Mouse (Mus musculus): ENCODE results near the gene Snd1. TPM values are rescaled to one million over a fixed set of nuclear protein-coding genes. Genes with fewer than 3 reads are reported as not detected.

The Snd1 gene
- total and polyA plus RNA-seq, 3 experiments: 83.7 to 377 (median 210) TPM

- peaks cover 0 to 36% of the 10 kb centered on the region in 2 experiments; a peak in 2 of 4 replicates for H3K4me1 ChIP-seq (ENCODE audit: control insufficient read depth in 1 of 2, insufficient read depth in 2 of 2)
- TF ChIP-seq POLR2AphosphoS2 (IDR thresholded peaks at IDR 0.05; ENCODE audit: low read depth, low read length) (no peak), USF2 (conservative IDR thresholded peaks at IDR 0.05; ENCODE audit: low read depth, low read length) (no peak), CHD2 (IDR thresholded peaks at IDR 0.05; ENCODE audit: low read length) (no peak), SIN3A (IDR thresholded peaks at IDR 0.05; ENCODE audit: low read length) (no peak), ZMIZ1 (IDR thresholded peaks at IDR 0.05; ENCODE audit: low read depth, low read length) (no peak), POLR2A (IDR thresholded peaks at IDR 0.05; ENCODE audit: low read depth, low read length) (no peak), ETS1 (conservative IDR thresholded peaks at IDR 0.05; ENCODE audit: low read depth, low read length) (no peak), MAFK (IDR thresholded peaks at IDR 0.05; ENCODE audit: insufficient replicate concordance, low read length) (no peak), MAX (IDR thresholded peaks at IDR 0.05; ENCODE audit: low read length) (no peak)
- H3K4me2 ChIP-seq (ENCODE audit: insufficient read depth, low read depth, poor library complexity, severe bottlenecking): no peak overlapping the region
Observed at GRCm38 (mm10) chr6:28615966-28616365, 141.0 kb downstream of the Snd1 start.

DNA sequence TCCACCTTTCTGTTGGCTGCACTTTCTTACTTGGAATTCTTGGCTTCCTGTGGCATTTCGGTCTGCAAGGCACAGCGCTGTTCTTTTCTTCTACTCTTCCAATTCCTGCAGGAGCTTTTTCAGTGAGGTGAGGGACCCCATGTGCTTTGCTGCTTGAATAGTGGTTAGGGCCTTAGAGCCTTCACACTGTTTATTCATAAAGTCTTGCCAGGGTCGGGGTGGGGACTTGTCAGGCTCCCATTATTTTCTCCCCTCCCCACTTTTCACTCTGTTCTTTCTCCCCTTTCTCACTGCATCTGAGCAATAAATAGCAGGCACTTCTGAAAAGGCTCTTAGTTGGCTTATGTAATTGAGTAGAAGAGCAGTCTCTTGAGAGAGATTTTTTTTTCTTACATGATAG is 143.4 kb downstream of the Snd1 start:
- TF ChIP-seq NRF1 (IDR thresholded peaks at IDR 0.05; ENCODE audit: low read depth, low read length): no peak
- TF ChIP-seq SIN3A (IDR thresholded peaks at IDR 0.05; ENCODE audit: low read length): no peak
- no peak for TF ChIP-seq JUN (IDR thresholded peaks at IDR 0.05; ENCODE audit: insufficient read depth, low read depth, low read length)
- TF ChIP-seq MYC (IDR thresholded peaks at IDR 0.05; ENCODE audit: low read depth, low read length): no peak
- H3K9ac ChIP-seq (ENCODE audit: insufficient read depth, low read depth): no peak overlapping the region
- H3K36me3 ChIP-seq (replicated peaks in 1 of 2; ENCODE audit: control insufficient read depth in 1 of 2, insufficient read depth in 1 of 2, low read length in 1 of 2): peaks cover 10 to 65% of the 10 kb centered on the region in 2 experiments
- dilution Hi-C loops (cut with MboI; ENCODE audit: extremely low pct_ligation_motif_present, extremely low pct_unique_long_range_greater_than_20kb, low sequenced_read_pairs) (no loop called here), in situ Hi-C loops (cut with MboI; ENCODE audit: low pct_ligation_motif_present, low pct_unique_long_range_greater_than_20kb, low sequenced_read_pairs) (no loop called here)
- no peak overlapping the region for H3K4me2 ChIP-seq (ENCODE audit: insufficient read depth, low read depth, poor library complexity, severe bottlenecking)
- H3K27ac ChIP-seq (ENCODE audit: insufficient read depth, low read depth): no peak overlapping the region
- no peak overlapping the region for H3K4me3 ChIP-seq (replicated peaks in 1 of 3; ENCODE audit: low read depth in 2 of 3, low read length in 2 of 3, poor library complexity in 1 of 3)
- no peaks in the 10 kb centered on the region for H3K27me3 ChIP-seq (replicated peaks)
- H3K4me1 ChIP-seq (ENCODE audit: control insufficient read depth in 1 of 2, insufficient read depth in 2 of 2): peaks cover 6 to 42% of the 10 kb centered on the region in 2 experiments; a peak in 3 of 4 replicates
- no peak for DNase-seq (ENCODE audit: extremely low read depth)
- peaks cover 37% of the 10 kb centered on the region for H3K79me2 ChIP-seq (replicated peaks; ENCODE audit: control insufficient read depth, extremely low read depth, insufficient read depth, poor library complexity, severe bottlenecking)
- no peaks in the 10 kb centered on the region for H3K9me3 ChIP-seq (replicated peaks; ENCODE audit: low read length)

More at GRCm38 (mm10) chr6:28615966-28616365, 141.0 kb downstream of the Snd1 start:
- Histone ChIP-seq H3K9me3 (replicated peaks; ENCODE audit: low read length) (no peaks in the 10 kb centered on the region), H3K79me2 (replicated peaks; ENCODE audit: control insufficient read depth, extremely low read depth, insufficient read depth, poor library complexity, severe bottlenecking) (peaks cover 33% of the 10 kb centered on the region), H3K9ac (ENCODE audit: insufficient read depth, low read depth) (no peak overlapping the region), H3K36me3 (replicated peaks in 1 of 2; ENCODE audit: control insufficient read depth in 1 of 2, insufficient read depth in 1 of 2, low read length in 1 of 2) (peaks cover 4 to 53% of the 10 kb centered on the region in 2 experiments), H3K27ac (ENCODE audit: insufficient read depth, low read depth) (no peak overlapping the region), H3K27me3 (replicated peaks) (no peaks in the 10 kb centered on the region), H3K4me3 (replicated peaks in 1 of 3; ENCODE audit: low read depth in 2 of 3, low read length in 2 of 3, poor library complexity in 1 of 3) (no peak overlapping the region)
- dilution Hi-C loops (cut with MboI; ENCODE audit: extremely low pct_ligation_motif_present, extremely low pct_unique_long_range_greater_than_20kb, low sequenced_read_pairs) (no loop called here), in situ Hi-C loops (cut with MboI; ENCODE audit: low pct_ligation_motif_present, low pct_unique_long_range_greater_than_20kb, low sequenced_read_pairs) (no loop called here)
- no peak for DNase-seq (ENCODE audit: extremely low read depth)

DNA sequence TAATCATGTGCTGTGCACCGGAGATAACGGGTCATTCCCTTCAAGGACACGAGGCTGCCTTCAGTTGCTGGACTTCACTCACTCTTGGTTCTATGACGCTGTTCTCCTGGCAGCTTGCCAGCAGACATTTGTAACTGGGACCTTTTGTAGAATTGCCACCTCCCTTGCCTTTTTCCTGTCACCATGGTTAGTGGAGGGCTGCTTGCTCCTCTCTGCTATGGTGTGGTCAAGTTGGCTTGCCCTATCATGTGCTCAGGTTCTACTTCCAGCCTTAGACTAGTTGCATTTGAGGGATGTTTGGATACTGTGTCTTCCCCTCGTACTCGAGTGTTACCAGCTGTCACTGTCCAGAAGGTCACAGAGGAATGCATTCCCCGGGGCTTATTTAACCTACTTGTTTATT is 143.8 kb downstream of the Snd1 start:
- no peaks in the 10 kb centered on the region for H3K9me3 ChIP-seq (replicated peaks; ENCODE audit: low read length)
- no peak for TF ChIP-seq RAD21 (IDR thresholded peaks at IDR 0.05; ENCODE audit: low read depth, low read length)
- no peak for TF ChIP-seq USF1 (IDR thresholded peaks at IDR 0.05; ENCODE audit: low read depth, low read length)
- TF ChIP-seq SMC3 (IDR thresholded peaks at IDR 0.05; ENCODE audit: low read depth, low read length): no peak
- no peak for TF ChIP-seq MAZ (IDR thresholded peaks at IDR 0.05; ENCODE audit: low read depth, low read length)
- TF ChIP-seq SIN3A (IDR thresholded peaks at IDR 0.05; ENCODE audit: low read length): no peak
- TF ChIP-seq GABPA (IDR thresholded peaks at IDR 0.05; ENCODE audit: insufficient replicate concordance, low read depth, low read length): no peak
- no peak for TF ChIP-seq USF2 (conservative IDR thresholded peaks at IDR 0.05; ENCODE audit: low read depth, low read length)
- TF ChIP-seq MEF2A (IDR thresholded peaks at IDR 0.05; ENCODE audit: borderline replicate concordance, low read depth, low read length): no peak
- no peak for TF ChIP-seq POLR2AphosphoS2 (IDR thresholded peaks at IDR 0.05; ENCODE audit: low read depth, low read length)
- TF ChIP-seq ETS1 (conservative IDR thresholded peaks at IDR 0.05; ENCODE audit: low read depth, low read length): no peak
- TF ChIP-seq ZC3H11A (IDR thresholded peaks at IDR 0.05; ENCODE audit: low read depth, low read length): no peak
- TF ChIP-seq MXI1 (IDR thresholded peaks at IDR 0.05; ENCODE audit: low read depth, low read length): no peak
- no peak for TF ChIP-seq ELF1 (IDR thresholded peaks at IDR 0.05; ENCODE audit: low read depth, low read length)
- no peak for TF ChIP-seq ZKSCAN1 (IDR thresholded peaks at IDR 0.05; ENCODE audit: borderline replicate concordance, low read depth, low read length)
- TF ChIP-seq JUND (conservative IDR thresholded peaks at IDR 0.05; ENCODE audit: low read depth, low read length): no peak
- no peak for TF ChIP-seq ZNF384 (IDR thresholded peaks at IDR 0.05; ENCODE audit: low read depth, low read length)
- TF ChIP-seq TBP (conservative IDR thresholded peaks at IDR 0.05; ENCODE audit: low read depth, low read length): no peak
- H3K79me2 ChIP-seq (replicated peaks; ENCODE audit: control insufficient read depth, extremely low read depth, insufficient read depth, poor library complexity, severe bottlenecking): peaks cover 37% of the 10 kb centered on the region
- 0 out of 2 replicates have a peak overlapping the region, but pooled peaks have one; percentile 1 for H3K27ac ChIP-seq (ENCODE audit: insufficient read depth, low read depth)
- no peak overlapping the region for H3K9ac ChIP-seq (ENCODE audit: insufficient read depth, low read depth)
- no peaks in the 10 kb centered on the region for H3K27me3 ChIP-seq (replicated peaks)
- DNase-seq (ENCODE audit: extremely low read depth): no peak
- H3K36me3 ChIP-seq (replicated peaks in 1 of 2; ENCODE audit: control insufficient read depth in 1 of 2, insufficient read depth in 1 of 2, low read length in 1 of 2): peaks cover 10 to 65% of the 10 kb centered on the region in 2 experiments
- dilution Hi-C loops (cut with MboI; ENCODE audit: extremely low pct_ligation_motif_present, extremely low pct_unique_long_range_greater_than_20kb, low sequenced_read_pairs): no loop called here
- in situ Hi-C loops (cut with MboI; ENCODE audit: low pct_ligation_motif_present, low pct_unique_long_range_greater_than_20kb, low sequenced_read_pairs): no loop called here
- H3K4me2 ChIP-seq (ENCODE audit: insufficient read depth, low read depth, poor library complexity, severe bottlenecking): no peak overlapping the region
- peaks cover 6 to 42% of the 10 kb centered on the region in 2 experiments; a peak in 3 of 4 replicates for H3K4me1 ChIP-seq (ENCODE audit: control insufficient read depth in 1 of 2, insufficient read depth in 2 of 2)
- no peak overlapping the region for H3K4me3 ChIP-seq (replicated peaks in 1 of 3; ENCODE audit: low read depth in 2 of 3, low read length in 2 of 3, poor library complexity in 1 of 3)
